Mouse (Mus musculus) cerebellum, adult 2 months (tissue): ENCODE measurements at regions not wholly inside any gene's neighbourhood (a gene's known extent, or its start where the extent isn't known, plus 50 kb on each side); places are given as distances from the start of the nearest gene placed in this dataset.

Source experiments
- CTCF ChIP-seq: fragments of 200-500 bp; IDR thresholded peaks from 2 replicates; pipeline ENCODE4 v1.5.1; 2011; ENCODE audit warnings: low read depth, mild to moderate bottlenecking, control low read depth, low read length, moderate library complexity, borderline replicate concordance; ENCODE audit not compliant: insufficient read depth
- POLR2A ChIP-seq: fragments of 200-500 bp; IDR thresholded peaks from 2 replicates; pipeline ENCODE4 v1.6.1; 2011; ENCODE audit warnings: low read length, control low read depth, borderline replicate concordance; ENCODE audit not compliant: insufficient read depth

- TF ChIP-seq CTCF (no peak), POLR2A (no peak)
Observed at GRCm38 (mm10) chr8:8441568-8441967, 219.5 kb downstream of the Efnb2 start.
